Mouse (Mus musculus) erythroblast, embryonic 14.5 days (primary cell): Measurements from ENCODE around the gene Slc43a2.

Experiments
- GATA1 ChIP-seq: IDR thresholded peaks from 2 replicates; pipeline ENCODE4 v1.6.1; 2012; ENCODE audit warnings: low read length, inconsistent platforms, mixed read lengths
- TAL1 ChIP-seq: IDR thresholded peaks from 3 replicates; pipeline ENCODE4 v1.6.1; 2012; ENCODE audit warnings: low read length, inconsistent platforms, mixed read lengths

GRCm38 (mm10) chr11:75614769-75615168 is 83.3 kb downstream of the Slc43a2 start:
- TF ChIP-seq GATA1 (no peak), TAL1 (no peak; the same call in 2 of the 3 replicates)
